Mouse (Mus musculus) forebrain, embryonic 10.5 days (tissue): ENCODE data around the gene Pxylp1. TPM values are rescaled to one million over a fixed set of nuclear protein-coding genes. Genes with fewer than 3 reads are reported as not detected.

Experiments
- DNase-seq: peaks from one replicate; pipeline ENCODE4 v3.0.0-alpha.2; 2017; ENCODE audit warnings: low spot score; ENCODE audit errors: extremely low spot score
- H3K27ac ChIP-seq: fragments of 300-500 bp; sonication (generic); 2 replicates; pipeline ENCODE4 v1.5.1; 2016; ENCODE audit warnings: mild to moderate bottlenecking
- H3K27me3 ChIP-seq: fragments of 300-500 bp; sonication (generic); 2 replicates; pipeline ENCODE4 v1.6.1; 2016; ENCODE audit warnings: mild to moderate bottlenecking; ENCODE audit not compliant: poor library complexity, severe bottlenecking
- H3K36me3 ChIP-seq: fragments of 300-500 bp; sonication (generic); replicated peaks from 2 replicates; pipeline ENCODE4 v1.6.1; 2016; ENCODE audit warnings: mild to moderate bottlenecking, moderate library complexity
- H3K4me1 ChIP-seq: fragments of 300-500 bp; sonication (generic); 2 replicates; pipeline ENCODE4 v1.6.1; 2016
- H3K4me3 ChIP-seq: fragments of 300-500 bp; sonication (generic); 2 replicates; pipeline ENCODE4 v1.5.1; 2016; ENCODE audit warnings: mild to moderate bottlenecking, moderate library complexity
- H3K9me3 ChIP-seq: fragments of 300-500 bp; sonication (generic); 2 replicates; pipeline ENCODE4 v1.6.1; 2016; ENCODE audit warnings: mild to moderate bottlenecking, moderate library complexity
- WGBS: fragments of 180-500 bp; shearing (Covaris S2); methylation state at CpG from one replicate; pipeline ENCODE4 v1.1.7; 2016; 5-methylcytosine and 5-hydroxymethylcytosine counted together
- polyA plus RNA-seq: library from polyadenylated mRNA; unstranded; fragments of >200 nt; fragmentation: Nextera tagmentation; extraction: Ambion mirVana; gene quantifications from 2 replicates; pipeline ENCODE4 v1.2.1, GENCODE M21; 2016

Gene Pxylp1
- polyA plus RNA-seq, 1 experiment from 2014 or later = 23.8 TPM

GRCm38 (mm10) chr9:96888742-96889344, 3.6 kb downstream of the Pxylp1 start:
- under 1% methylated on average over 37 of the region's 37 CpGs for WGBS
- H3K9me3 ChIP-seq = 0 out of 2 replicates have a peak, but pooled peaks cover 3% of the 10 kb centered on the region
- H3K36me3 ChIP-seq = no peaks in the 10 kb centered on the region
- peak overlapping the region; percentile 76 for H3K4me3 ChIP-seq
- peaks cover 58% of the 10 kb centered on the region for H3K27me3 ChIP-seq
- H3K27ac ChIP-seq = peak overlapping the region; percentile 93
- DNase-seq = peak; percentile 29
- H3K4me1 ChIP-seq = peaks cover 76% of the 10 kb centered on the region

GRCm38 (mm10) chr9:96887954-96888353, 4.5 kb downstream of the Pxylp1 start:
- DNase-seq = no peak
- Histone ChIP-seq H3K27ac (no peak overlapping the region), H3K36me3 (no peaks in the 10 kb centered on the region), H3K4me3 (peak overlapping the region; percentile 76), H3K27me3 (peaks cover 58% of the 10 kb centered on the region), H3K4me1 (peaks cover 70% of the 10 kb centered on the region), H3K9me3 (no peaks in the 10 kb centered on the region)
- WGBS = 18% methylated on average over 6 of the region's 6 CpGs

- H3K4me1 ChIP-seq = peaks cover 66% of the 10 kb centered on the region
- no peak for DNase-seq
- no peaks in the 10 kb centered on the region for H3K9me3 ChIP-seq
- H3K36me3 ChIP-seq = no peaks in the 10 kb centered on the region
- H3K4me3 ChIP-seq = peak overlapping the region; percentile 76; the same call in 1 of the 2 replicates
- peaks cover 58% of the 10 kb centered on the region for H3K27me3 ChIP-seq
- H3K27ac ChIP-seq = no peak overlapping the region
Measured at GRCm38 (mm10) chr9:96887492-96887891, 5.0 kb downstream of the Pxylp1 start.

- Histone ChIP-seq H3K27me3 (peaks cover 45% of the 10 kb centered on the region), H3K4me3 (no peak overlapping the region), H3K9me3 (no peaks in the 10 kb centered on the region), H3K27ac (no peak overlapping the region), H3K4me1 (peaks cover 51% of the 10 kb centered on the region), H3K36me3 (no peaks in the 10 kb centered on the region)
- 72% methylated on average over 3 of the region's 3 CpGs for WGBS
- no peak for DNase-seq
Measured at GRCm38 (mm10) chr9:96885781-96886180, 6.7 kb downstream of the Pxylp1 start.

GRCm38 (mm10) chr9:96882496-96883265, 9.8 kb downstream of the Pxylp1 start:
- no peak for DNase-seq
- Histone ChIP-seq H3K27ac (no peak overlapping the region), H3K27me3 (peaks cover 14% of the 10 kb centered on the region), H3K36me3 (no peaks in the 10 kb centered on the region), H3K9me3 (no peaks in the 10 kb centered on the region), H3K4me3 (no peak overlapping the region), H3K4me1 (peaks cover 33% of the 10 kb centered on the region)
- 92% methylated on average over 20 of the region's 20 CpGs for WGBS

GRCm38 (mm10) chr9:96881901-96882300, 10.6 kb downstream of the Pxylp1 start:
- H3K27ac ChIP-seq = no peak overlapping the region
- H3K36me3 ChIP-seq = no peaks in the 10 kb centered on the region
- WGBS = 91% methylated on average over 6 of the region's 6 CpGs
- H3K9me3 ChIP-seq = no peaks in the 10 kb centered on the region
- DNase-seq = no peak
- H3K4me1 ChIP-seq = peaks cover 25% of the 10 kb centered on the region
- peaks cover 6% of the 10 kb centered on the region for H3K27me3 ChIP-seq
- no peak overlapping the region for H3K4me3 ChIP-seq

GRCm38 (mm10) chr9:96879024-96879423, 13.4 kb downstream of the Pxylp1 start:
- Histone ChIP-seq H3K27me3 (no peaks in the 10 kb centered on the region), H3K4me1 (peaks cover 31% of the 10 kb centered on the region), H3K4me3 (no peak overlapping the region), H3K27ac (no peak overlapping the region), H3K9me3 (no peaks in the 10 kb centered on the region), H3K36me3 (no peaks in the 10 kb centered on the region)
- WGBS = 88% methylated on average over 6 of the region's 6 CpGs
- DNase-seq = no peak

- Histone ChIP-seq H3K27me3 (no peaks in the 10 kb centered on the region), H3K27ac (no peak overlapping the region), H3K36me3 (no peaks in the 10 kb centered on the region), H3K4me3 (no peak overlapping the region), H3K9me3 (no peaks in the 10 kb centered on the region), H3K4me1 (peaks cover 28% of the 10 kb centered on the region)
- whole genome bisulfite sequencing = 41% methylated on average over 4 of the region's 4 CpGs
- DNase-seq = no peak
Measured at GRCm38 (mm10) chr9:96878464-96878863, 14.0 kb downstream of the Pxylp1 start.

GRCm38 (mm10) chr9:96875704-96876103, 16.8 kb downstream of the Pxylp1 start:
- DNase-seq = no peak
- Histone ChIP-seq H3K27me3 (no peaks in the 10 kb centered on the region), H3K27ac (no peak overlapping the region; the same call in 1 of the 2 replicates), H3K9me3 (peaks cover 8% of the 10 kb centered on the region), H3K4me3 (no peak overlapping the region), H3K4me1 (peaks cover 28% of the 10 kb centered on the region), H3K36me3 (peaks cover 14% of the 10 kb centered on the region; the same call in 1 of the 2 replicates)
- 54% methylated on average over 4 of the region's 4 CpGs for WGBS

- H3K9me3 ChIP-seq = peaks cover 9% of the 10 kb centered on the region
- H3K36me3 ChIP-seq = peaks cover 15% of the 10 kb centered on the region; the same call in 1 of the 2 replicates
- DNase-seq = no peak
- no peaks in the 10 kb centered on the region for H3K27me3 ChIP-seq
- H3K4me1 ChIP-seq = peaks cover 20% of the 10 kb centered on the region
- no peak overlapping the region for H3K4me3 ChIP-seq
- 73% methylated on average over 5 of the region's 5 CpGs for WGBS
- H3K27ac ChIP-seq = no peak overlapping the region
Measured at GRCm38 (mm10) chr9:96873082-96873481, 19.4 kb downstream of the Pxylp1 start.

- 82% methylated on average over 8 of the region's 8 CpGs for WGBS
- Histone ChIP-seq H3K27ac (no peak overlapping the region), H3K27me3 (no peaks in the 10 kb centered on the region), H3K4me3 (no peak overlapping the region), H3K9me3 (peaks cover 9% of the 10 kb centered on the region), H3K36me3 (peaks cover 15% of the 10 kb centered on the region; the same call in 1 of the 2 replicates), H3K4me1 (peaks cover 14% of the 10 kb centered on the region)
- DNase-seq = no peak
Measured at GRCm38 (mm10) chr9:96870104-96870503, 22.4 kb downstream of the Pxylp1 start.

- Histone ChIP-seq H3K4me3 (no peak overlapping the region), H3K27me3 (no peaks in the 10 kb centered on the region), H3K4me1 (peaks cover 10% of the 10 kb centered on the region), H3K36me3 (peaks cover 15% of the 10 kb centered on the region; the same call in 1 of the 2 replicates), H3K9me3 (peaks cover 9% of the 10 kb centered on the region), H3K27ac (no peak overlapping the region)
- 95% methylated on average over 5 of the region's 5 CpGs for WGBS
- no peak for DNase-seq
Measured at GRCm38 (mm10) chr9:96869542-96869941, 22.9 kb downstream of the Pxylp1 start.

GRCm38 (mm10) chr9:96868546-96868945, 23.9 kb downstream of the Pxylp1 start:
- Histone ChIP-seq H3K9me3 (peaks cover 9% of the 10 kb centered on the region), H3K27me3 (no peaks in the 10 kb centered on the region), H3K27ac (no peak overlapping the region), H3K36me3 (peaks cover 15% of the 10 kb centered on the region; the same call in 1 of the 2 replicates), H3K4me3 (no peak overlapping the region), H3K4me1 (peaks cover 12% of the 10 kb centered on the region)
- WGBS = 89% methylated on average over 6 of the region's 6 CpGs
- DNase-seq = no peak
